15 mouse cellular contexts compared by ENCODE assay signal in genomic region chr10:7833377-7834165, GRCm38 (mm10). TPM values are rescaled to one million over a fixed set of nuclear protein-coding genes. Genes with fewer than 3 reads are reported as not detected.
DNase-seq lines count a peak whose midpoint lies in the region; TF ChIP-seq lines count a peak whose summit lies in the region.
"Had no signal": no experiment of that assay in that cellular context is flagged by ENCODE, and none has a peak within 500 bp of the region (broad histone marks: within the 10 kb centered on the region; RNA-seq: fewer than 3 reads in every experiment).

No protein-coding gene starts in this region.

- H3K27ac ChIP-seq in layer of hippocampus, adult 2 months, result no peak overlapping the region
- H3K27ac ChIP-seq in bone marrow macrophage, adult 2 months (ENCODE audit: insufficient read depth, low read depth, low read length), result peak overlapping the region; percentile 99
- H3K27ac ChIP-seq: embryonic facial prominence, embryonic 13.5 days; forebrain, embryonic 13.5 days had no signal

- TF ChIP-seq POLR2A in bone marrow macrophage, adult 2 months (IDR thresholded peaks at IDR 0.05; ENCODE audit: borderline replicate concordance, low read depth, low read length), result no peak

- H3K4me3 ChIP-seq in layer of hippocampus, adult 2 months, result no peak overlapping the region
- peak overlapping the region; percentile 50 for H3K4me3 ChIP-seq in bone marrow macrophage, adult 2 months (ENCODE audit: insufficient read depth, low read length)
- H3K4me3 ChIP-seq: embryonic facial prominence, embryonic 13.5 days; forebrain, embryonic 13.5 days had no signal

- TF ChIP-seq CTCF in layer of hippocampus, adult 2 months (conservative IDR thresholded peaks at IDR 0.05), result peak; percentile 8; the same call in 1 of the 2 replicates
- TF ChIP-seq CTCF in bone marrow macrophage, adult 2 months (IDR thresholded peaks at IDR 0.05; ENCODE audit: low read depth, low read length), result peak; percentile 64

- no peak for DNase-seq in layer of hippocampus, adult 2 months (ENCODE audit: low spot score in 2 of 2)
- no peak for DNase-seq in layer of hippocampus, adult 9-11 months
- peak; percentile 84 for DNase-seq in A20 (ENCODE audit: low read depth, low spot score)
- peak; percentile 42 for DNase-seq in naive thymus-derived CD4-positive, alpha-beta T cell, adult 2 months (ENCODE audit: low read depth)
- DNase-seq in adrenal gland, postnatal 36 days, result no peak
- DNase-seq in frontal cortex, postnatal 14 days (ENCODE audit: low spot score in 2 of 2), result no peak
- DNase-seq in ovary, postnatal 10 days (ENCODE audit: low spot score), result no peak
- DNase-seq: cerebellum, postnatal 10 days; gastrocnemius, postnatal 14 days; kidney, postnatal 10 days; lung, adult 2 months; right cerebral cortex, postnatal 4 days had no signal

- H3K4me1 ChIP-seq in bone marrow macrophage, adult 2 months (ENCODE audit: control insufficient read depth, insufficient read depth, low read length), result peaks cover 62% of the 10 kb centered on the region

RNA-seq across cellular contexts. Expression of gene Zc3h12d, which starts 1.3 kb away (rescaled TPM):
- total RNA-seq in layer of hippocampus, adult 2 months (2021), result under 1 TPM in 1 of 2 experiments, not detected in 1; 0.10 TPM
- polyA plus RNA-seq in bone marrow macrophage, adult 2 months (2012; ENCODE audit: insufficient read depth, insufficient read length, missing spikeins), result 27.6 and 29.5 TPM in 2 replicates
- total RNA-seq in adrenal gland, postnatal 36 days (2021), result under 1 TPM; 0.13 to 0.33 TPM
- total RNA-seq: gastrocnemius, postnatal 14 days had no signal
- polyA plus RNA-seq: forebrain, embryonic 13.5 days had no signal

RNA-seq across cellular contexts. Expression of gene Ppil4, which starts 40.9 kb away (rescaled TPM):
- total RNA-seq in layer of hippocampus, adult 2 months (2021), result 10 to 100 TPM; 36.3 to 38.3 TPM
- polyA plus RNA-seq in bone marrow macrophage, adult 2 months (2012; ENCODE audit: insufficient read depth, insufficient read length, missing spikeins), result 30.2 and 31.5 TPM in 2 replicates
- 10 to 100 TPM; 21.4 to 27.8 TPM for total RNA-seq in adrenal gland, postnatal 36 days (2021)

RNA-seq across cellular contexts. Expression of gene Ginm1, which starts 40.9 kb away (rescaled TPM):
- total RNA-seq in layer of hippocampus, adult 2 months (2021), result 10 to 100 TPM; 21.4 to 22.1 TPM
- 53.7 and 61.3 TPM in 2 replicates for polyA plus RNA-seq in bone marrow macrophage, adult 2 months (2012; ENCODE audit: insufficient read depth, insufficient read length, missing spikeins)
- total RNA-seq in adrenal gland, postnatal 36 days (2021), result 100 to 1,000 TPM; 186 to 323 TPM

Comparison
In these comparisons a context has a peak if more than half of its experiments do, and no peak if none do; other contexts are left out.
1. DNase-seq: peak in A20 (single experiment) and naive thymus-derived CD4-positive, alpha-beta T cell, adult 2 months (single experiment); none in layer of hippocampus, adult 2 months (0 of 2), layer of hippocampus, adult 9-11 months (single experiment), adrenal gland, postnatal 36 days (0 of 2), frontal cortex, postnatal 14 days (0 of 2) and ovary, postnatal 10 days (single experiment).
2. RNA of gene Ginm1, which starts 40.9 kb away (total RNA-seq): 186 to 323 TPM in adrenal gland, postnatal 36 days; 21.4 to 22.1 TPM in layer of hippocampus, adult 2 months; every median in the first group is over 4 times any median in the second.